Mouse (Mus musculus): ENCODE measurements around the gene 2410131K14Rik.
A peak's percentile ranks its signal among the peaks of the same experiment; 100 is the strongest.

The 2410131K14Rik gene

GRCm38 (mm10) chr5:118244606-118245443, at the start of gene 2410131K14Rik, which contains the start of gene Rnft2:
Gene 2410131K14Rik (plus strand): TSS chr5:118245227.
Gene Rnft2 (minus strand): TSS chr5:118245116.
- DNase-seq (ENCODE audit: low spot score) = peak; percentile 98

- no peak for DNase-seq (ENCODE audit: low spot score)
These were observed 47.6 kb upstream of the 2410131K14Rik start for GRCm38 (mm10) chr5:118197421-118197820.

- no peak for DNase-seq (ENCODE audit: low spot score)
These were observed 45.4 kb upstream of the 2410131K14Rik start for GRCm38 (mm10) chr5:118199670-118200069.

- no peak for DNase-seq (ENCODE audit: low spot score)
These were observed 40.2 kb upstream of the 2410131K14Rik start for GRCm38 (mm10) chr5:118204675-118205440.

- DNase-seq (ENCODE audit: low spot score) = no peak
These were observed 39.2 kb upstream of the 2410131K14Rik start for GRCm38 (mm10) chr5:118205852-118206251.

- DNase-seq (ENCODE audit: low spot score) = no peak
These were observed 31.0 kb upstream of the 2410131K14Rik start for GRCm38 (mm10) chr5:118214012-118214411.

- DNase-seq (ENCODE audit: low spot score) = no peak
These were observed 30.4 kb upstream of the 2410131K14Rik start for GRCm38 (mm10) chr5:118214418-118215154.

- DNase-seq (ENCODE audit: low spot score) = no peak
These were observed 27.6 kb upstream of the 2410131K14Rik start for GRCm38 (mm10) chr5:118217410-118217809.

- DNase-seq (ENCODE audit: low spot score) = no peak
These were observed 21.8 kb upstream of the 2410131K14Rik start for GRCm38 (mm10) chr5:118223142-118223757.

GRCm38 (mm10) chr5:118230071-118230611, 14.9 kb upstream of the 2410131K14Rik start:
- DNase-seq (ENCODE audit: low spot score) = no peak

GRCm38 (mm10) chr5:118236891-118237290, 8.1 kb upstream of the 2410131K14Rik start:
- no peak for DNase-seq (ENCODE audit: low spot score)

GRCm38 (mm10) chr5:118239671-118240070, 5.4 kb upstream of the 2410131K14Rik start:
- no peak for DNase-seq (ENCODE audit: low spot score)

- no peak for DNase-seq (ENCODE audit: low spot score)
These were observed 730 bp downstream of the 2410131K14Rik start for GRCm38 (mm10) chr5:118245606-118246308.

GRCm38 (mm10) chr5:118247378-118247777, 2.4 kb downstream of the 2410131K14Rik start:
- DNase-seq (ENCODE audit: low spot score) = no peak

- no peak for DNase-seq (ENCODE audit: low spot score)
These were observed 6.0 kb downstream of the 2410131K14Rik start for GRCm38 (mm10) chr5:118250987-118251386.

- DNase-seq (ENCODE audit: low spot score) = no peak
These were observed 8.5 kb downstream of the 2410131K14Rik start for GRCm38 (mm10) chr5:118253551-118253950.

GRCm38 (mm10) chr5:118256981-118257380, 12.0 kb downstream of the 2410131K14Rik start:
- no peak for DNase-seq (ENCODE audit: low spot score)

- no peak for DNase-seq (ENCODE audit: low spot score)
These were observed 14.1 kb downstream of the 2410131K14Rik start for GRCm38 (mm10) chr5:118259152-118259551.

GRCm38 (mm10) chr5:118259636-118260035, 14.6 kb downstream of the 2410131K14Rik start:
- no peak for DNase-seq (ENCODE audit: low spot score)

GRCm38 (mm10) chr5:118260055-118260454, 15.0 kb downstream of the 2410131K14Rik start:
- DNase-seq (ENCODE audit: low spot score) = no peak

GRCm38 (mm10) chr5:118260642-118261041, 15.6 kb downstream of the 2410131K14Rik start:
- DNase-seq (ENCODE audit: low spot score) = no peak

Measured in ovary, postnatal 10 days (tissue).